Mouse (Mus musculus) limb, embryonic 11.5 days (tissue): ENCODE measurements around the gene 9130008F23Rik. TPM values are rescaled to one million over a fixed set of nuclear protein-coding genes. Genes with fewer than 3 reads are reported as not detected.
A peak's percentile ranks its signal among the peaks of the same experiment; 100 is the strongest.

ENCODE experiments used
- ATAC-seq: fragments of 200-750 bp; cut with Nextera tagmentation; 2 replicates; pipeline ENCODE4 v1.8.0; 2017; ENCODE audit warnings: low read depth; ENCODE audit not compliant: insufficient number of reproducible peaks, low FRiP score, low TSS enrichment
- DNase-seq: peaks from one replicate; pipeline ENCODE4 v3.0.0-alpha.2; 2015; ENCODE audit warnings: low spot score
- H3K27ac ChIP-seq: fragments of 300-500 bp; sonication (generic); replicated peaks from 2 replicates; pipeline ENCODE4 v1.5.1; 2014; ENCODE audit warnings: low read depth, mild to moderate bottlenecking, low read length
- H3K27me3 ChIP-seq: fragments of 300-500 bp; sonication (generic); 2 replicates; pipeline ENCODE4 v1.6.1; 2014; ENCODE audit warnings: mild to moderate bottlenecking, low read length, mixed read lengths; ENCODE audit not compliant: control insufficient read depth, insufficient read depth
- H3K36me3 ChIP-seq: fragments of 300-500 bp; sonication (generic); 2 replicates; pipeline ENCODE4 v1.6.1; 2014; ENCODE audit warnings: mild to moderate bottlenecking, low read length, moderate library complexity, mixed read lengths; ENCODE audit not compliant: control insufficient read depth, insufficient read depth
- H3K4me1 ChIP-seq: fragments of 300-500 bp; sonication (generic); 2 replicates; pipeline ENCODE4 v1.6.1; 2014; ENCODE audit warnings: low read length, mixed read lengths; ENCODE audit not compliant: control insufficient read depth, insufficient read depth
- H3K4me2 ChIP-seq: fragments of 300-500 bp; sonication (generic); 2 replicates; pipeline ENCODE4 v1.6.1; 2014; ENCODE audit warnings: low read depth, mild to moderate bottlenecking, moderate library complexity; ENCODE audit not compliant: severe bottlenecking
- H3K4me3 ChIP-seq: fragments of 300-500 bp; sonication (generic); 2 replicates; pipeline ENCODE4 v1.5.1; 2014; ENCODE audit warnings: low read depth, low read length
- H3K9ac ChIP-seq: fragments of 300-500 bp; sonication (generic); 2 replicates; pipeline ENCODE4 v1.6.1; 2014; ENCODE audit warnings: mild to moderate bottlenecking, low read length
- H3K9me3 ChIP-seq: fragments of 300-500 bp; sonication (generic); 2 replicates; pipeline ENCODE4 v1.6.1; 2016; ENCODE audit warnings: low read length; ENCODE audit not compliant: control insufficient read depth
- WGBS: fragments of 180-500 bp; shearing (Covaris S2); extraction: QIAGEN DNeasy Blood & Tissue Kit; methylation state at CpG from one replicate; pipeline ENCODE4 v1.1.7; 2014; 5-methylcytosine and 5-hydroxymethylcytosine counted together
- polyA plus RNA-seq: library from polyadenylated mRNA; unstranded; fragments of >200 nt; fragmentation: Nextera tagmentation; extraction: Ambion mirVana; gene quantifications from 2 replicates; pipeline ENCODE4 v1.2.1, GENCODE M21; 2014

The 9130008F23Rik gene
- polyA plus RNA-seq: 0.54 and 1.1 TPM in 2 replicates

DNA sequence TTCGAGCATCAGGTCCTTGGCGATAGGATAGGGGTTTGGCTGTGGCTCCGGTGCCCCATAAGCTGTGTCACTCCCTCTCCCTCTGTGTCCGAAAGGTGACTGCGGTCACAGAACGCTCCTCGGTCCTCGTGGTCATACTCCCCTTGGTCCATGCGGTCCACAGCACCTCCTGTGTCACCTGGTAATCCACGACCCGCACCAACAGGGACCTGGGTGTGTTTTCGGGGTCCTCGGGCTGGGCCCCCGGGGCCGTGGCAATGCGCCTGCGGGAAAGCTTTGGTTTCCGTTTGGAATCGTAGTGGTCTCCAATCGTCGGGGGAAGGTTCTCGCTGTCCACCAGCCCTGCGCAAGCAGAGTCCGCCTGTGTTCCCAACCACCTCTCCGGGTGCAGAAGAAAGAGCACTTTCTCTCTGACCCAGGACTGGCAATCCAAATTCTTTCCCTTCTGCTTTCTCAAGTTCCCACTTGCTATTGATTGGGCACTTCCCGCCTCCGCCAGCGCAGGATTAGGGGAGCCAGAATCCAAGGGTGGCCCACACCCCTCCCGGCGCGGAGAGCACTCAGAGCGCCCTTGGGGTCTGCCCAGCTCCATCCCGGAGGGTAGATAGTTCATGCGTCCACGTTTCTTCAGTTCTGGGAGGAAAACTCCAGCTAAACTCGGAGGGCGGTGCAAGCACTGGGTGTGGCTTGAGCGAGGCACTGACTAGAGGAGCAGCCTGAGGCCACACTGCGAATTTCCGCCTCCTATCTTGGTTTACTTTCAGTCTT, at the start of gene 9130008F23Rik:
9130008F23Rik (minus strand) TSS at position 636 of the 768 bp plus-strand sequence.
- H3K9me3 ChIP-seq: no peaks in the 10 kb centered on the region
- H3K4me1 ChIP-seq: no peaks in the 10 kb centered on the region
- H3K36me3 ChIP-seq: no peaks in the 10 kb centered on the region
- H3K27ac ChIP-seq: no peak within 1 kb of the TSS
- ATAC-seq (peak; percentile 78), DNase-seq (peak; percentile 67)
- H3K27me3 ChIP-seq: no peaks in the 10 kb centered on the region
- peak within 1 kb of the TSS; percentile 60 for H3K9ac ChIP-seq
- H3K4me3 ChIP-seq: peak within 1 kb of the TSS; percentile 56
- H3K4me2 ChIP-seq: peak within 1 kb of the TSS; percentile 89
- under 1% methylated on average over 40 of the region's 40 CpGs for WGBS

GRCm38 (mm10) chr17:40915499-40915898, 35.1 kb upstream of the 9130008F23Rik start:
- H3K9me3 ChIP-seq: no peaks in the 10 kb centered on the region
- H3K4me2 ChIP-seq: no peak overlapping the region
- no peak overlapping the region for H3K9ac ChIP-seq
- no peaks in the 10 kb centered on the region for H3K4me1 ChIP-seq
- no peaks in the 10 kb centered on the region for H3K36me3 ChIP-seq
- WGBS: 85% methylated on average over 1 of the region's 2 CpGs
- DNase-seq: no peak
- H3K27ac ChIP-seq: no peak overlapping the region
- H3K27me3 ChIP-seq: no peaks in the 10 kb centered on the region
- H3K4me3 ChIP-seq: no peak overlapping the region
- no peak for ATAC-seq

- WGBS: 94% methylated on average over 2 of the region's 2 CpGs
- ATAC-seq (no peak), DNase-seq (no peak)
- no peaks in the 10 kb centered on the region for H3K9me3 ChIP-seq
- H3K27me3 ChIP-seq: no peaks in the 10 kb centered on the region
- no peak within 1 kb of the TSS for H3K9ac ChIP-seq
- no peak within 1 kb of the TSS for H3K4me3 ChIP-seq
- no peak within 1 kb of the TSS for H3K4me2 ChIP-seq
- no peaks in the 10 kb centered on the region for H3K4me1 ChIP-seq
- H3K27ac ChIP-seq: no peak within 1 kb of the TSS
- no peaks in the 10 kb centered on the region for H3K36me3 ChIP-seq
Observed at GRCm38 (mm10) chr17:40914250-40914649, 33.9 kb upstream of the 9130008F23Rik start, which contains the start of gene Glyatl3. Glyatl3 (minus strand) TSS chr17:40914350.

- 12% methylated on average over 14 of the region's 14 CpGs for WGBS
- H3K9ac ChIP-seq: no peak overlapping the region
- no peaks in the 10 kb centered on the region for H3K4me1 ChIP-seq
- H3K4me3 ChIP-seq: no peak overlapping the region
- no peaks in the 10 kb centered on the region for H3K27me3 ChIP-seq
- H3K27ac ChIP-seq: no peak overlapping the region
- no peak for ATAC-seq
- no peaks in the 10 kb centered on the region for H3K9me3 ChIP-seq
- no peaks in the 10 kb centered on the region for H3K36me3 ChIP-seq
- H3K4me2 ChIP-seq: peak overlapping the region; percentile 17; the same call in 1 of the 2 replicates
- peak; percentile 28 for DNase-seq
Observed at GRCm38 (mm10) chr17:40904721-40905154, 24.4 kb upstream of the 9130008F23Rik start.

DNA sequence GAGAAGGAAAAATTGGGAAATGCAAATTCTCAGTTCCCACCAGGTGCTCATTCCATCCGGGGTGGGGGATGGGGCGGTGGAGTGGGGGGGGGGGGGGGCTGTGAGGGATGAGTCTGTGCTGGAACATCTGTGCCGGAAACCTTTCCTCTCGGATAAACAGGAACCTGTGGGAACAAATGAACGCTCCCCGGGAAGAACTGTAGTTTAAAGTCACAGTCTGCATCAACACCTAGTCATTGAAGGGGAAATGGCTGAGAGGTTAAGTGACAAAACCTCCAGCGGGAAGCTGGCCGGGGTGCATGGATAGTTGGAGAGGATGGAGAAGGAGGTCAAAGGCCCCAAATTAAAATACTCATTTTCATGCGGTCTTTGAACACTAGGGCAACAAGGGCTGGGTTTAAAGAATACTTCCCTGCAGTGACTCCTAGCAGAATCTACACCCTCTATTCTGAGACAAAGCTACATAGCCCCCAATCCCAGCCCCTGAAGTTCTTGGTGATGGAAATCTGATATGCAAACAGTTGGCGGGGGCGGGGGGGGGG, 23.8 kb upstream of the 9130008F23Rik start:
- Histone ChIP-seq H3K27me3 (no peaks in the 10 kb centered on the region), H3K4me3 (no peak overlapping the region), H3K9me3 (no peaks in the 10 kb centered on the region), H3K4me1 (no peaks in the 10 kb centered on the region), H3K27ac (no peak overlapping the region), H3K4me2 (peak overlapping the region; percentile 17; the same call in 1 of the 2 replicates), H3K36me3 (no peaks in the 10 kb centered on the region), H3K9ac (no peak overlapping the region)
- DNase-seq (no peak), ATAC-seq (no peak)
- 7% methylated on average over 11 of the region's 11 CpGs for WGBS

- ATAC-seq: no peak
- no peaks in the 10 kb centered on the region for H3K9me3 ChIP-seq
- no peak overlapping the region for H3K4me3 ChIP-seq
- no peak overlapping the region for H3K4me2 ChIP-seq
- H3K9ac ChIP-seq: no peak overlapping the region
- no peaks in the 10 kb centered on the region for H3K27me3 ChIP-seq
- H3K36me3 ChIP-seq: no peaks in the 10 kb centered on the region
- H3K27ac ChIP-seq: no peak overlapping the region
- no peaks in the 10 kb centered on the region for H3K4me1 ChIP-seq
- 77% methylated on average over 4 of the region's 4 CpGs for WGBS
- no peak for DNase-seq
Observed at GRCm38 (mm10) chr17:40903345-40903744, 23.0 kb upstream of the 9130008F23Rik start.

DNA sequence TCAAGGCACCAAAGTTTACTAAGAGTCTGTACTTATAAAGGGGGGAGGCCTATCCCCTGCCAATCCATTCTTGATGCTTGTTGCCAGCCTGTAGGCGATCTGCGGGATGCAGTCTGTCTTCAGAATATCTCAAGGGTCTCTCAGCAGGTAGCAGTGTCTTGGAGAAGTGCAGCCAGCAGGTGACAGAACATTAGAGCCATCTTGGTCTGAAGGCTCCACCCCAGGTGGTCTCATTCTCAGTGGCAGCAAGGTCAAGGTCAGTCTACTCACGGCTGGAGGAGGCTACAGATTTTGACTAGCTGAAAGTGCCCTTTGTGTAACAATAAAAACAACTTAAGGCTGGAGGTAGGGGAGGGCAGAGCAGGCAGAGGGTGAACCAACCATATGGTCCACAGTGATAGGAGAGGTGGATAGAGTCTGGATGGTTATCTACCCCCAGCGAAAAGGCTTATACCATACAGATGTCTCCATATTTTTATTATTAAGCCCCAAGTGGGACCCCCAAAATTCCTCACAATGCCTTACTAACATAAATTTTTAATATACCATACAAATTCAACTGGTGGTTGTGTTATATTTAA, 19.5 kb upstream of the 9130008F23Rik start:
- Histone ChIP-seq H3K4me2 (no peak overlapping the region), H3K4me1 (no peaks in the 10 kb centered on the region), H3K4me3 (no peak overlapping the region), H3K36me3 (no peaks in the 10 kb centered on the region), H3K9me3 (no peaks in the 10 kb centered on the region), H3K27me3 (no peaks in the 10 kb centered on the region), H3K9ac (no peak overlapping the region), H3K27ac (no peak overlapping the region)
- ATAC-seq (no peak), DNase-seq (no peak)
- WGBS: 44% methylated on average over 4 of the region's 4 CpGs

DNA sequence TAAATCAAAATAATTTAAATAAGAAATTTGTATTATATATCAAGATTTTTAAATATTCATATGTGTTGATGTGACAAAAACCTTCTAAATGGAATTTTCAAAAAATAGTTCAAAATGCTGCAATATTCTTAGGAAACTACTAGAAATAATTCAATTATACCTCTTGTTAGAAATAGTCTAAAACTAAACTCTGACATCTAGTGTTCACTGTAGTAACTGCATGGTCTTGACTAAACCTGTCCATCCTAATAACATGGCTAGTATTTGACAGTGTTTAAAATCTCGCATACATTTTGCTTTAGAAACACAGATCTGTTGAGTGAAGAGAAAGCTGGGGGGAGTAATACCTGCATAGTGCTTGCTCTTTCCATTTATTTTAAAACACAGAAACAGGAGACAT, 16.5 kb upstream of the 9130008F23Rik start:
- Histone ChIP-seq H3K27ac (no peak overlapping the region), H3K4me3 (no peak overlapping the region), H3K4me2 (no peak overlapping the region), H3K4me1 (no peaks in the 10 kb centered on the region), H3K9me3 (no peaks in the 10 kb centered on the region), H3K27me3 (no peaks in the 10 kb centered on the region), H3K36me3 (no peaks in the 10 kb centered on the region), H3K9ac (no peak overlapping the region)
- 83% methylated on average over 1 of the region's 1 CpGs for WGBS
- DNase-seq: no peak
- ATAC-seq: no peak
